Mouse (Mus musculus) MEL (cell line): ENCODE measurements around the gene Wwtr1. TPM values are rescaled to one million over a fixed set of nuclear protein-coding genes. Genes with fewer than 3 reads are reported as not detected.

ENCODE experiments used
- DNase-seq: peaks from one replicate; pipeline ENCODE4 v3.0.0; 2011; ENCODE audit warnings: low read depth, low spot score
- H3K27ac ChIP-seq: 2 replicates; pipeline ENCODE4 v1.5.1; 2012; ENCODE audit warnings: low read depth, mild to moderate bottlenecking, control low read depth, low read length, moderate library complexity; ENCODE audit not compliant: control insufficient read depth
- H3K27me3 ChIP-seq, 2 experiments: fragments of 150-350 bp in 1 of 2; sonication (generic) in 1 of 2; 2 replicates each; pipeline ENCODE4 v1.6.1; 2012; ENCODE audit warnings: low read length in 2 of 2, mild to moderate bottlenecking in 2 of 2, improper control_type of control experiment in 1 of 2, moderate library complexity in 1 of 2; ENCODE audit not compliant: insufficient read depth in 2 of 2, control insufficient read depth in 1 of 2
- H3K36me3 ChIP-seq, 2 experiments: 2 replicates each; pipeline ENCODE4 v1.6.1; 2012 to 2014; ENCODE audit warnings: low read length in 2 of 2, improper control_type of control experiment in 1 of 2, inconsistent platforms in 1 of 2, mild to moderate bottlenecking in 1 of 2; ENCODE audit not compliant: insufficient read depth in 2 of 2, control insufficient read depth in 1 of 2
- H3K4me1 ChIP-seq, 2 experiments: fragments of 150-350 bp in 1 of 2; sonication (generic) in 1 of 2; 2 replicates each; pipeline ENCODE4 v1.6.1; 2012; ENCODE audit warnings: low read length in 2 of 2, improper control_type of control experiment in 1 of 2, mild to moderate bottlenecking in 1 of 2; ENCODE audit not compliant: insufficient read depth in 2 of 2, control insufficient read depth in 1 of 2
- H3K4me3 ChIP-seq, 2 experiments: fragments of 150-350 bp in 1 of 2; sonication (generic) in 1 of 2; 2 replicates each; pipeline ENCODE4 v1.5.1; 2012; ENCODE audit warnings: low read depth in 2 of 2, low read length in 2 of 2, mild to moderate bottlenecking in 2 of 2, moderate library complexity in 2 of 2, control low read depth in 1 of 2, improper control_type of control experiment in 1 of 2; ENCODE audit not compliant: control insufficient read depth in 1 of 2, insufficient read depth in 1 of 2
- H3K79me2 ChIP-seq: 2 replicates; pipeline ENCODE4 v1.6.1; 2012; ENCODE audit warnings: mild to moderate bottlenecking, low read length, moderate library complexity; ENCODE audit not compliant: control insufficient read depth, poor library complexity, insufficient read depth
- H3K9ac ChIP-seq: 2 replicates; pipeline ENCODE4 v1.6.1; 2012; ENCODE audit warnings: low read depth, mild to moderate bottlenecking, control low read depth, low read length, moderate library complexity; ENCODE audit not compliant: control insufficient read depth, poor library complexity, severe bottlenecking
- H3K9me3 ChIP-seq: fragments of 150-350 bp; sonication (generic); replicated peaks from 2 replicates; pipeline ENCODE4 v1.6.1; 2012; ENCODE audit warnings: mild to moderate bottlenecking, low read length, improper control_type of control experiment, moderate library complexity; ENCODE audit not compliant: insufficient read depth
- CHD1 ChIP-seq: IDR thresholded peaks from 2 replicates; pipeline ENCODE4 v1.6.1; 2012; ENCODE audit warnings: low read depth, mild to moderate bottlenecking, inconsistent platforms, low read length, improper control_type of control experiment
- CHD2 ChIP-seq: IDR thresholded peaks from 2 replicates; pipeline ENCODE4 v1.6.1; 2011; ENCODE audit warnings: low read length, improper control_type of control experiment
- ELF1 ChIP-seq: IDR thresholded peaks from 2 replicates; pipeline ENCODE4 v1.6.1; 2014; ENCODE audit warnings: low read depth, mild to moderate bottlenecking, inconsistent platforms, low read length, improper control_type of control experiment, moderate library complexity
- EP300 ChIP-seq, 2 experiments: IDR thresholded peaks; 2 replicates each; pipeline ENCODE4 v1.6.1; 2011; ENCODE audit warnings: improper control_type of control experiment in 2 of 2, low read length in 2 of 2, low read depth in 1 of 2, mild to moderate bottlenecking in 1 of 2
- HCFC1 ChIP-seq: IDR thresholded peaks from 2 replicates; pipeline ENCODE4 v1.6.1; 2012; ENCODE audit warnings: low read depth, mild to moderate bottlenecking, inconsistent platforms, low read length, improper control_type of control experiment, moderate library complexity
- JUND ChIP-seq: IDR thresholded peaks from 2 replicates; pipeline ENCODE4 v1.6.1; 2011; ENCODE audit warnings: low read depth, mild to moderate bottlenecking, improper control_type of control experiment, low read length
- MAFK ChIP-seq: IDR thresholded peaks from 2 replicates; pipeline ENCODE4 v1.6.1; 2011; ENCODE audit warnings: low read depth, mild to moderate bottlenecking, low read length, improper control_type of control experiment, borderline replicate concordance
- MXI1 ChIP-seq: IDR thresholded peaks from 2 replicates; pipeline ENCODE4 v1.6.1; 2011; ENCODE audit warnings: mild to moderate bottlenecking, low read depth, low read length, improper control_type of control experiment
- MYC ChIP-seq: IDR thresholded peaks from 2 replicates; pipeline ENCODE4 v1.6.1; 2011; ENCODE audit warnings: low read depth, mild to moderate bottlenecking, low read length, improper control_type of control experiment, moderate library complexity
- NELFE ChIP-seq: IDR thresholded peaks from 2 replicates; pipeline ENCODE4 v1.6.1; 2011; ENCODE audit warnings: low read depth, low read length, improper control_type of control experiment
- POLR2AphosphoS5 ChIP-seq: IDR thresholded peaks from 2 replicates; pipeline ENCODE4 v1.6.1; 2012; ENCODE audit warnings: low read depth, borderline replicate concordance, mild to moderate bottlenecking, inconsistent platforms, low read length, moderate library complexity, mixed read lengths
- RCOR1 ChIP-seq: IDR thresholded peaks from 2 replicates; pipeline ENCODE4 v1.6.1; 2012; ENCODE audit warnings: low read depth, mild to moderate bottlenecking, inconsistent platforms, low read length, improper control_type of control experiment
- SIN3A ChIP-seq: IDR thresholded peaks from 2 replicates; pipeline ENCODE4 v1.6.1; 2012; ENCODE audit warnings: low read length, improper control_type of control experiment, inconsistent platforms
- UBTF ChIP-seq: IDR thresholded peaks from 2 replicates; pipeline ENCODE4 v1.6.1; 2012; ENCODE audit warnings: low read depth, mild to moderate bottlenecking, inconsistent platforms, low read length, improper control_type of control experiment, moderate library complexity, borderline replicate concordance; ENCODE audit not compliant: insufficient read depth
- USF1 ChIP-seq: IDR thresholded peaks from 2 replicates; pipeline ENCODE4 v1.6.1; 2014; ENCODE audit warnings: low read depth, mild to moderate bottlenecking, inconsistent platforms, low read length, improper control_type of control experiment, moderate library complexity
- ZC3H11A ChIP-seq: IDR thresholded peaks from 2 replicates; pipeline ENCODE4 v1.6.1; 2012; ENCODE audit warnings: low read depth, mild to moderate bottlenecking, inconsistent platforms, low read length, improper control_type of control experiment
- ZKSCAN1 ChIP-seq: IDR thresholded peaks from 2 replicates; pipeline ENCODE4 v1.6.1; 2012; ENCODE audit warnings: low read depth, mild to moderate bottlenecking, inconsistent platforms, low read length, improper control_type of control experiment, moderate library complexity
- ZNF384 ChIP-seq: IDR thresholded peaks from 2 replicates; pipeline ENCODE4 v1.6.1; 2012; ENCODE audit warnings: low read depth, mild to moderate bottlenecking, inconsistent platforms, low read length, improper control_type of control experiment
- polyA plus RNA-seq, 2 experiments: library from polyadenylated mRNA; stranded (reverse) in 1 of 2; unstranded in 1 of 2; fragments of >175 nt in 1 of 2; fragments of >200 nt in 1 of 2; gene quantifications; 2 replicates each; pipeline versions ENCODE4 v1.2.1 to v1.2.4; 2012; ENCODE audit warnings: low replicate concordance in 2 of 2, low read depth in 1 of 2; ENCODE audit not compliant: insufficient read length in 2 of 2, insufficient read depth in 1 of 2, missing spikeins in 1 of 2
- total RNA-seq: library from RNA; depleted of rRNA; stranded (reverse); fragments of 300-350 nt; gene quantifications from 2 replicates; pipeline ENCODE4 v1.2.3, GENCODE M21; 2012

Wwtr1 gene
- total and polyA plus RNA-seq, 3 experiments: not detected

DNA sequence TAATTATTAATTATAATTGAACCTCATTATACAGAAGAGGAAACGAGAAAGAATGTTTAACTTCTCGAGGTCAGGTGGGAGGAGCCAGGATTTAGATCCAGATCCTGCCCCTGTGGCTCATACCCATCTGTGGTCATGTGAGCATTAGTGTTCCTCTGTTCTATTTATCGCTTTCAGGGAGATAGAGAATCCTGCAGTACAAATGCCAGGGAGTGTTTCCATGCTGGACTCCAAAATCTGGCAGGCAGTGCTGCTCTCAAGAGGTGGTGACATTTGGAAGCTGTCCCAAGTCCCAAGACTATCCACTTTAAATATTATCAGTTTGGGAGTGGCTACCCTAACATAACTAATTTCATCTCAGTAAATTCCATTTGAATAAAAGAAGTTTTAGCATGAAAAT is 144.0 kb downstream of the Wwtr1 start:
- no peaks in the 10 kb centered on the region for H3K9me3 ChIP-seq
- H3K27me3 ChIP-seq: no peaks in the 10 kb centered on the region
- H3K9ac ChIP-seq: no peak overlapping the region
- no peaks in the 10 kb centered on the region for H3K4me1 ChIP-seq
- H3K79me2 ChIP-seq: no peaks in the 10 kb centered on the region
- DNase-seq: no peak
- H3K4me3 ChIP-seq: no peak overlapping the region
- TF ChIP-seq ZC3H11A (no peak), POLR2AphosphoS5 (no peak), SIN3A (no peak), MYC (no peak), MAFK (no peak), ZNF384 (no peak), CHD2 (no peak), MXI1 (no peak), EP300 (IDR thresholded peaks at IDR 0.05; ENCODE audit: low read depth in 1 of 2, low read length in 2 of 2) (no peak)
- no peaks in the 10 kb centered on the region for H3K36me3 ChIP-seq
- no peak overlapping the region for H3K27ac ChIP-seq

DNA sequence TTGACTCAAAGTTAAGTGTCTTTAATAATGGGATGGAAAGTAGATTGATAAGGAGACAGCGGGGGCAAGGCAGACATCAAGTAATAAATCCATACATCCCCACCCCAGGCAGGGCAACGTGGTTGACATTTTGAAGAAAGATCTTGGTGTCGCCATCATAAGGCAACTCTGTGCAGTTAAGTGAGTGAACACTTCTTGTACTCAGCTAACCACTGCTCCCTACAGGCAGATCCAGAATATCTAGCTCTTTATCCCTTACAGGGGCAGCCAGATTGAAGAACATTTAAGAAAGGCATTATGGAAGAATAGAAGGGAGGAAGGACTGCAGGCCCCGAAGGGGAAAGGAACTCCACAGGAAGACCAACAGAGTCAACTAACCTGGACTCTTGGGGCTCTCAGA is 146.2 kb downstream of the Wwtr1 start:
- TF ChIP-seq POLR2AphosphoS5 (no peak), HCFC1 (no peak), RCOR1 (no peak), UBTF (no peak), ELF1 (no peak), NELFE (no peak)
- Histone ChIP-seq H3K36me3 (no peaks in the 10 kb centered on the region), H3K9me3 (no peaks in the 10 kb centered on the region), H3K4me1 (no peaks in the 10 kb centered on the region), H3K9ac (no peak overlapping the region), H3K4me3 (no peak overlapping the region), H3K27ac (no peak overlapping the region), H3K27me3 (no peaks in the 10 kb centered on the region), H3K79me2 (no peaks in the 10 kb centered on the region)
- no peak for DNase-seq

GRCm38 (mm10) chr3:57428682-57429464 is 146.8 kb downstream of the Wwtr1 start:
- DNase-seq: no peak
- Histone ChIP-seq H3K79me2 (no peaks in the 10 kb centered on the region), H3K27ac (no peak overlapping the region), H3K9me3 (no peaks in the 10 kb centered on the region), H3K27me3 (no peaks in the 10 kb centered on the region), H3K4me1 (no peaks in the 10 kb centered on the region), H3K36me3 (no peaks in the 10 kb centered on the region), H3K4me3 (no peak overlapping the region), H3K9ac (no peak overlapping the region)
- TF ChIP-seq POLR2AphosphoS5 (no peak), JUND (no peak), CHD1 (no peak), ZKSCAN1 (no peak), NELFE (no peak), SIN3A (no peak), USF1 (no peak), ELF1 (no peak)
